Mouse (Mus musculus) CH12.LX (cell line): Measurements from ENCODE around the gene Olfr1355. TPM values are rescaled to one million over a fixed set of nuclear protein-coding genes. Genes with fewer than 3 reads are reported as not detected.

Experiments
- polyA plus RNA-seq: library from polyadenylated mRNA; unstranded; fragments of >175 nt; gene quantifications from 2 replicates; pipeline ENCODE4 v1.2.1, GENCODE M21; 2012; ENCODE audit warnings: low read depth; ENCODE audit not compliant: insufficient read length
- total RNA-seq, 2 experiments: library from RNA; depleted of rRNA; stranded (reverse); fragments of 300-350 nt in 1 of 2; fragments of >200 nt in 1 of 2; gene quantifications; 2 replicates each; pipeline ENCODE4 v1.2.3; 2012 to 2014

Olfr1355 gene
- total and polyA plus RNA-seq, 3 experiments = not detected

Other genes with a start within 250 kb of the Olfr1355 start
- gene Casp14, start 157.2 kb upstream of the Olfr1355 start, total RNA-seq (2012; rRNA removed) = not detected in 2 replicates
- gene Casp14, start 157.2 kb upstream of the Olfr1355 start, total RNA-seq (2014; rRNA removed) = not detected in 2 replicates
- gene Casp14, start 157.2 kb upstream of the Olfr1355 start, polyA plus RNA-seq = not detected in 2 replicates
- gene Ccdc105, start 122.5 kb upstream of the Olfr1355 start, total RNA-seq (2012; rRNA removed) = not detected in 2 replicates
- not detected in 2 replicates for gene Ccdc105, start 122.5 kb upstream of the Olfr1355 start, total RNA-seq (2014; rRNA removed)
- not detected in 2 replicates for gene Ccdc105, start 122.5 kb upstream of the Olfr1355 start, polyA plus RNA-seq
- 0.04 TPM in 1 of 2 replicates, not detected in the other for gene Slc1a6, start 95.0 kb upstream of the Olfr1355 start, total RNA-seq (2012; rRNA removed)
- not detected in 2 replicates for gene Slc1a6, start 95.0 kb upstream of the Olfr1355 start, total RNA-seq (2014; rRNA removed)
- not detected in 2 replicates for gene Slc1a6, start 95.0 kb upstream of the Olfr1355 start, polyA plus RNA-seq
- gene Olfr1356, start 23.4 kb upstream of the Olfr1355 start, total RNA-seq (2012; rRNA removed) = not detected in 2 replicates
- not detected in 2 replicates for gene Olfr1356, start 23.4 kb upstream of the Olfr1355 start, total RNA-seq (2014; rRNA removed)
- not detected in 2 replicates for gene Olfr1356, start 23.4 kb upstream of the Olfr1355 start, polyA plus RNA-seq
- not detected in 2 replicates for gene Olfr1354, start 37.6 kb downstream of the Olfr1355 start, total RNA-seq (2012; rRNA removed)
- gene Olfr1354, start 37.6 kb downstream of the Olfr1355 start, total RNA-seq (2014; rRNA removed) = not detected in 2 replicates
- gene Olfr1354, start 37.6 kb downstream of the Olfr1355 start, polyA plus RNA-seq = not detected in 2 replicates
- gene Olfr8, start 75.1 kb downstream of the Olfr1355 start, total RNA-seq (2012; rRNA removed) = not detected in 2 replicates
- not detected in 2 replicates for gene Olfr8, start 75.1 kb downstream of the Olfr1355 start, total RNA-seq (2014; rRNA removed)
- not detected in 2 replicates for gene Olfr8, start 75.1 kb downstream of the Olfr1355 start, polyA plus RNA-seq
- gene Olfr1353, start 87.8 kb downstream of the Olfr1355 start, total RNA-seq (2012; rRNA removed) = not detected in 2 replicates
- not detected in 2 replicates for gene Olfr1353, start 87.8 kb downstream of the Olfr1355 start, total RNA-seq (2014; rRNA removed)
- gene Olfr1353, start 87.8 kb downstream of the Olfr1355 start, polyA plus RNA-seq = not detected in 2 replicates
- gene Olfr1352, start 105.5 kb downstream of the Olfr1355 start, total RNA-seq (2012; rRNA removed) = not detected in 2 replicates
- not detected in 2 replicates for gene Olfr1352, start 105.5 kb downstream of the Olfr1355 start, total RNA-seq (2014; rRNA removed)
- not detected in 2 replicates for gene Olfr1352, start 105.5 kb downstream of the Olfr1355 start, polyA plus RNA-seq
- not detected in 2 replicates for gene Olfr1351, start 136.9 kb downstream of the Olfr1355 start, total RNA-seq (2012; rRNA removed)
- not detected in 2 replicates for gene Olfr1351, start 136.9 kb downstream of the Olfr1355 start, total RNA-seq (2014; rRNA removed)
- gene Olfr1351, start 136.9 kb downstream of the Olfr1355 start, polyA plus RNA-seq = not detected in 2 replicates
- gene Olfr57, start 153.2 kb downstream of the Olfr1355 start, total RNA-seq (2012; rRNA removed) = not detected in 2 replicates
- not detected in 2 replicates for gene Olfr57, start 153.2 kb downstream of the Olfr1355 start, total RNA-seq (2014; rRNA removed)
- not detected in 2 replicates for gene Olfr57, start 153.2 kb downstream of the Olfr1355 start, polyA plus RNA-seq
- gene 2610008E11Rik, start 222.1 kb downstream of the Olfr1355 start, total RNA-seq (2012; rRNA removed) = 3.5 TPM in 2 replicates
- gene 2610008E11Rik, start 222.1 kb downstream of the Olfr1355 start, total RNA-seq (2014; rRNA removed) = 3.0 and 3.8 TPM in 2 replicates
- gene 2610008E11Rik, start 222.1 kb downstream of the Olfr1355 start, polyA plus RNA-seq = 2.2 and 2.3 TPM in 2 replicates